Comparison of ENCODE assay signal across 16 mouse cellular contexts in genomic region chr12:43860479-43860878, GRCm38 (mm10).
"Had no signal": no experiment of that assay in that cellular context is flagged by ENCODE, and none has a peak within 500 bp of the region (broad histone marks: within the 10 kb centered on the region; RNA-seq: fewer than 3 reads in every experiment).

No protein-coding gene starts in this region.

- H3K9ac ChIP-seq: limb, embryonic 12.5 days; liver, embryonic 15.5 days; lung, embryonic 14.5 days; midbrain, embryonic 15.5 days; neural tube, embryonic 12.5 days had no signal

- H3K9me3 ChIP-seq: limb, embryonic 12.5 days; liver, embryonic 15.5 days; megakaryocyte, embryonic 14.5 days; midbrain, embryonic 15.5 days; neural tube, embryonic 12.5 days had no signal

- H3K27ac ChIP-seq: limb, embryonic 12.5 days; liver, embryonic 15.5 days; macrophage; midbrain, embryonic 15.5 days; neural tube, embryonic 12.5 days had no signal

- H3K27me3 ChIP-seq: limb, embryonic 12.5 days; liver, embryonic 15.5 days; megakaryocyte, embryonic 14.5 days; midbrain, embryonic 15.5 days; neural tube, embryonic 12.5 days had no signal

- H3K4me2 ChIP-seq: limb, embryonic 12.5 days; liver, embryonic 15.5 days; lung, embryonic 14.5 days; midbrain, embryonic 11.5 days; midbrain, embryonic 15.5 days; neural tube, embryonic 12.5 days had no signal

- H3K4me1 ChIP-seq: liver, embryonic 15.5 days; megakaryocyte, embryonic 14.5 days; midbrain, embryonic 15.5 days; neural tube, embryonic 12.5 days had no signal

- DNase-seq: kidney, adult 8-10 months; kidney, postnatal 25 days; lung, embryonic 14.5 days; lung, postnatal 14 days; spleen, adult 18-20 months; thymus, adult 2 months; thymus, postnatal 25 days had no signal

- ATAC-seq: inflammation-experienced regulatory T-cells, adult 6 months; intestine, postnatal 0 days; midbrain, embryonic 15.5 days had no signal

- H3K36me3 ChIP-seq: limb, embryonic 12.5 days; liver, embryonic 15.5 days; midbrain, embryonic 15.5 days; neural tube, embryonic 12.5 days had no signal

- H3K4me3 ChIP-seq: limb, embryonic 12.5 days; liver, embryonic 15.5 days; megakaryocyte, embryonic 14.5 days; midbrain, embryonic 15.5 days; neural tube, embryonic 12.5 days had no signal
